Mouse (Mus musculus): ENCODE measurements at regions not wholly inside any gene's neighbourhood (a gene's known extent, or its start where the extent isn't known, plus 50 kb on each side); places are given as distances from the start of the nearest gene placed in this dataset.

DNA sequence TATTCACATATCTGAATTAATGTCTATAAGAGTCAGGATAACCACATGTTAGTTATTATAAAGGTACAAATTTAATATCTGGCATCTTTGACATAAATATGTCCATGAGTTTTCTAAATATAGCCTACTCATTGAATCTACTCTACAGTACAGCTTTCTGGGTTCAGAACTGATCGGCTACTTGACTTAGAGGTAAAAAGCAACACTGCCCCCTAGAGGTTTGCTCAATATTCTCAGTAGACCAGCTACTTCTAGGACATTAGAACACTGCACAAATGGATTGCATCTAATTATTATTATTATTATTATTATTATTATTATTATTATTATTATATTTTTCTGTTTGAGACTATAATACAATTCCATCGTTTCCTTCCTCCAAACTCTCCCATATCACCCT is 418.8 kb upstream of the Tpm3-rs7 start:
- peak; percentile 63; the same call in 1 of the 2 replicates for ATAC-seq
- Histone ChIP-seq H3K4me3 (replicated peaks; ENCODE audit: low read length) (no peak overlapping the region), H3K27ac (ENCODE audit: low read length) (no peak overlapping the region), H3K9me3 (ENCODE audit: control insufficient read depth, low read length) (no peaks in the 10 kb centered on the region), H3K4me2 (ENCODE audit: low read length) (no peak overlapping the region), H3K4me1 (replicated peaks; ENCODE audit: control insufficient read depth, insufficient read depth, low read length) (no peaks in the 10 kb centered on the region), H3K27me3 (replicated peaks; ENCODE audit: control insufficient read depth, insufficient read depth, low read length) (no peaks in the 10 kb centered on the region), H3K9ac (replicated peaks; ENCODE audit: low read depth, low read length) (no peak overlapping the region), H3K36me3 (ENCODE audit: control insufficient read depth, insufficient read depth) (no peaks in the 10 kb centered on the region)
- 42% methylated on average over 2 of the region's 2 CpGs for WGBS

DNA sequence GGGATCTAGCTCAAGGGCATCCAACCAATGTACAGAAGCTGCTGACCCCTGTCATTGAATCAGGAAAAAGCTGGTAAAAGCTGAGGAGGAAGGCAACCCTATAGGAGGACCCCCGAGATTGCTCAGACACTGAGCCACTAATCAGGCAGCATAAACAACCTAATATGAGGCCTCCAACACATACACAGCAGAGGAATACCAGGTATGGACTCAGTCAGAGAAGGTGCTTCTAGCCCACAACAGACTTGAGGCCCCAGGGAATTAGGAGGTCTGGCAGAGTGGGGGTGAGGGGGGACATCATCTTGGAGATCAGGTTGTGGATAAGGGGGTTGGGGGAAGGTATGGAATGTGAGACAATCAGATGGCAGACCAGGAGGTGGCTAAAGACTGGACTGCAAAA is 413.2 kb upstream of the Tpm3-rs7 start:
- no peak for ATAC-seq
- no peaks in the 10 kb centered on the region for H3K36me3 ChIP-seq (ENCODE audit: control insufficient read depth, insufficient read depth)
- H3K9me3 ChIP-seq (ENCODE audit: control insufficient read depth, low read length) = no peaks in the 10 kb centered on the region
- WGBS = 86% methylated on average over 1 of the region's 1 CpGs
- H3K27ac ChIP-seq (ENCODE audit: low read length) = no peak overlapping the region
- H3K27me3 ChIP-seq (replicated peaks; ENCODE audit: control insufficient read depth, insufficient read depth, low read length) = no peaks in the 10 kb centered on the region
- no peak overlapping the region for H3K4me3 ChIP-seq (replicated peaks; ENCODE audit: low read length)
- no peak overlapping the region for H3K9ac ChIP-seq (replicated peaks; ENCODE audit: low read depth, low read length)
- no peaks in the 10 kb centered on the region for H3K4me1 ChIP-seq (replicated peaks; ENCODE audit: control insufficient read depth, insufficient read depth, low read length)
- no peak overlapping the region for H3K4me2 ChIP-seq (ENCODE audit: low read length)

DNA sequence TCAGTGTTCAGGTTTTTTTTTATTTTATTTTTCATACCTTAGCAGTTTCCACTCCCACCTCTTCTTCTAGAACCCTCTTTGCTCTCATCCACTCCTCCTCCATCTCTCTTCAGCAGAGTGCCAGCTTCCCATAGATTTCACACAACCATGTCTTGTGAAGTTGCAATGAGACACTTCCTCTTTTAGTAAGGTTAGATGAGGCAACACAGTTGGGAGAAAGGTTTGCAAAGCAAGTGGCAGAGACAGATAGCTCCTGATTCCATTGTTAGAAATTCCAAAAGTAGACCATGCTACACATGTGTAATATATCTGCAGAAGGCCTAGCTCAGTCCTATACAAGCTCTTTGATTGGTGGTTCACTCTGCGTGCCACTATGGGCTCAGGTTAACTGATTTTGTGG is 397.3 kb upstream of the Tpm3-rs7 start:
- no peak overlapping the region for H3K4me3 ChIP-seq (replicated peaks; ENCODE audit: low read length)
- no peaks in the 10 kb centered on the region for H3K4me1 ChIP-seq (replicated peaks; ENCODE audit: control insufficient read depth, insufficient read depth, low read length)
- ATAC-seq = no peak
- no peaks in the 10 kb centered on the region for H3K27me3 ChIP-seq (replicated peaks; ENCODE audit: control insufficient read depth, insufficient read depth, low read length)
- 96% methylated on average over 1 of the region's 1 CpGs for WGBS
- no peak overlapping the region for H3K9ac ChIP-seq (replicated peaks; ENCODE audit: low read depth, low read length)
- no peak overlapping the region for H3K27ac ChIP-seq (ENCODE audit: low read length)
- no peaks in the 10 kb centered on the region for H3K9me3 ChIP-seq (ENCODE audit: control insufficient read depth, low read length)
- H3K36me3 ChIP-seq (ENCODE audit: control insufficient read depth, insufficient read depth) = no peaks in the 10 kb centered on the region
- H3K4me2 ChIP-seq (ENCODE audit: low read length) = no peak overlapping the region

All from forebrain, embryonic 16.5 days (tissue).